Mouse (Mus musculus) small intestine, adult 2 months (tissue): ENCODE measurements at regions not wholly inside any gene's neighbourhood (a gene's known extent, or its start where the extent isn't known, plus 50 kb on each side); places are given as distances from the start of the nearest gene placed in this dataset.

ENCODE experiments used
- CTCF ChIP-seq: fragments of 200-500 bp; IDR thresholded peaks from 2 replicates; pipeline ENCODE4 v1.5.1; 2012; ENCODE audit warnings: low read depth, mild to moderate bottlenecking, control low read depth, inconsistent platforms, low read length, moderate library complexity, mixed read lengths; ENCODE audit not compliant: insufficient replicate concordance, insufficient read length; ENCODE audit errors: extremely low read depth
- POLR2A ChIP-seq: fragments of 200-500 bp; IDR thresholded peaks from 2 replicates; pipeline ENCODE4 v1.6.1; 2012; ENCODE audit warnings: low read depth, mild to moderate bottlenecking, control low read depth, inconsistent platforms, low read length, moderate library complexity

DNA sequence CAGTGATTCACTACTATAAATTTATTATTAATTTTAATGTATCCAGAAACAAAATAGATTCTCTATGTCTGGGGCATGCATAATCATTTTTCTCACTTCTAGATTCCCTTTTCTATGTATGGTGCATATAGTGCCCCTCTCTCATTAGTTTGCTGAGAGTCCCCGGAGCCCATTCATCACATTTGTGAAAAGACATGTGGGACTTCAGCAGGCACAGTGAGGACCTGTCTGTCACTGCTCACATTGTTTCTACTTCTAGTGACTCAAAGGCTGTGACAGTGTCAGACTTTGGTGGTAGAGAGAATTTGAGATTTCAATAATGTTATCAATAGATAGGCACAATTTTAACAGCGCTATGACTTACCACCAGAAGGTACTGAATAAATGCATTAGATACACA is 158.7 kb downstream of the St8sia4 start:
- no peak for TF ChIP-seq POLR2A
- TF ChIP-seq CTCF = no peak
